Mouse (Mus musculus) ES-Bruce4 (cell line): ENCODE results near the gene Shroom3.

Experiments used
- CTCF ChIP-seq: IDR thresholded peaks from one replicate; pipeline ENCODE4 v1.8.1; 2011; ENCODE audit warnings: low read depth, low read length
- EP300 ChIP-seq: IDR thresholded peaks from 2 replicates; pipeline ENCODE4 v1.6.1; 2011; ENCODE audit warnings: low read depth, low read length; ENCODE audit not compliant: insufficient read depth

GRCm38 (mm10) chr5:92843850-92844785 is 160.9 kb downstream of the Shroom3 start:
- TF ChIP-seq CTCF: no peak
- TF ChIP-seq EP300: no peak
